Mouse (Mus musculus): Measurements from ENCODE around the gene Gdpd5.

Gdpd5 gene

DNA sequence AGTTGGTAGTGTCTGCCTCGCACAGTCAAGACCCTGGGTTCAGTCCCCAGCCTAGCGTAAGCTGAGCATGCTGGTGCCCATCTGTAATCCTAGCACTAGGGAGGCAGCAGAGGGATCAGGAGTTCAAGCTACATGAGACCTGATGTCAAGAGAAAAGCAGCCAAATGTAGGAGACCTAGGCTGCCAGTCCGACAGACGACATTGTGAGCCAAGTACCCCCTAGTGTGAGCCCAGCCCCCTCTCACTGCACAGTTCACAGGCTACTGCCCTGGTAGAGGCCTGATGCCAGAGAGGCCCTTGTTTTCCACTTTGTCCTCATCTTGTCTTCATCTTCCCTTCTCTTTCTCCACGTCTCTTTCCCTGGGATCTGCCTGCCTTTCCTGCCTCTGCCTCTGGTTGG is 66.1 kb downstream of the Gdpd5 start:
- no peak for DNase-seq

DNA sequence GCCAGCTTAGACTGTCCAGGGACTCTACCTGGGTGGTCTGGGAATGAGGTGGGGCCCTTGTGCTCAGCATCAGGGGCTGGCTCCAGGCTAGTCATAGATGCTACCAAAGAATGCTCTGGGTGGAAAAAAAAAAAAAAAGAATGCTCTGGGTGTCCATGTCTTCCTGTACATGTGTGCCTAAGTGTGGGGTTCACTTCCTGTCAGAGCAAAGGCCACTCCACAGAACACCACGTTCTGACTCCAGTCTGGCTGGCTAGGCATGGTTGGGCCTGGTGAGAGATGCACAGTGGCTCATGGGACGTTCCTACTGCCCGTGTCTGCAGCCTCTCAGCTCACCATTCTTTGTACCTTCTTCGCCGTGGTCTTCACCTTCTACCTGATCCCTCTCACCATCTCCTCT is 67.4 kb downstream of the Gdpd5 start:
- no peak for DNase-seq

DNA sequence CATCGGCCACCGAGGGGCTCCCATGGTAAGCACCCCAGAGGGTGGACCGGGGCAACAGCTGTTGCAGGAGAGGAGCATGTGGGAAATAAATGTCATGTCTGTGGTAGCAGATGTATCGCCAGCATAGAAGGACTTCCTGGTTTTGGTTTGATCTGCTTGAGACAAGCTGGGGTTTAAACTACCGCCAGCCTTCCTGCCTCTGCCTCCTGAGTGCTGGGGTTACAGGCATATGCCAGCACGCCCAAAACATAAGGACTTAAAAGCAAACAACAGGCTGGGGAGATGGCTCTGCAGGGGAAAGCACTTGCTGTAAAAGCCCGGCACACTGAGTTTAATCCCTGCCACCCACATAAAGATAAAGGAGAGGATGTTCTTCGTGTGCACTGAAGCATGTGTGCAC is 67.8 kb downstream of the Gdpd5 start:
- DNase-seq, result no peak

DNA sequence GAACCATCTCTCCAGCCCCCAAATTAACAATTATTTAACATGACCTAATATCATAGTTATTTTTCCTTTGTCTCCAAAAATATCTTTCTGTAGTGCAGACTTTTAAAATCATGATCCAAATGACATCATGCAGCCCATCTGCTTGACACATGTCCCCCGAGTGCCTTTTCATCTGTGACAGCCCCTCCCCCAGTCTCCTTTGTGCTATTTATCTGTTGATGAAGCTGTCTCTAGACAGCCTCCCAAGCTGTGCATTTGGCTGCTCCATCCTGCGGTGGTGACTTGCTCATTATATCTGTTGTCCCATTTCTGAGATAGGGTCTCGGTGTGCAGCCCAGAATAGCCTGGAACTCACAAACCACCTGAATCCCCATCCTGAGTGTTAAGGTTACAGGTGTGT is 68.5 kb downstream of the Gdpd5 start:
- no peak for DNase-seq

DNA sequence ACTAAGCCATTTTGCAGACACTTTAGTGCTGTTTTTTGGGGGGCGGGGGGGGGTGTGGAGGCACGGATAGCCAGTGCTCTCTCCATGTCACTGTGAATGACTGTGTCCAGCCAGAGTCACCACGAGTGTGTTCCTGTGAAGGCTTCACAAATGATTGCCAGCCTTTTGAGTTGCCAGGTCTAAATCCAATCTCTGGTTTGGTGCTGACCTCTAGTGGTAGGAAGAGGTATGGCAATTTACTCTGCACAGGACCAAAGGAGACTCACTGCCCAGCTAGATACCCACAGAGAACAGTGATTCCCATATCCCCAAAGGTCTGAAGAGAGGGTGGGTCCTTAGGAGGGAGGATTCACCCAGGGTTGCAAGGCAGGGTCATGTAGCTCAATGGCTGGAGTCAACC is 69.5 kb downstream of the Gdpd5 start:
- peak; percentile 70 for DNase-seq

DNA sequence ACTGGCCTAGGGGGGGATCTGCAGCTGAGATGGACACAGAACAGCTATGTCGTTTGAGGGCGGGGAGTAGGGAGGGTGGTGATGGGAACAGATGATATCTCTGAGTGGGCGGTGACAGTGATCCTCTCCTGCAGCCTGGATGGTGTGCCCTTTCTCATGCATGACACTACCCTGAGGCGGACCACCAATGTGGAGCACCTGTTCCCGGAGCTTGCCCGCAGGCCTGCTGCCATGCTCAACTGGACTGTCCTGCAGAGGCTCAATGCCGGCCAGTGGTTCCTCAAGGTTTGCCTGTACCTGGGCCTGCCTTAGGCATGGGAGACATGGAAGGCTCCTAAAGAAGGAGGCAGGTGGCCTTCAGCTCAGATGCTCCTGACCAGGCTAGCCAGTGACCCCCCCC is 71.6 kb downstream of the Gdpd5 start:
- no peak for DNase-seq

DNA sequence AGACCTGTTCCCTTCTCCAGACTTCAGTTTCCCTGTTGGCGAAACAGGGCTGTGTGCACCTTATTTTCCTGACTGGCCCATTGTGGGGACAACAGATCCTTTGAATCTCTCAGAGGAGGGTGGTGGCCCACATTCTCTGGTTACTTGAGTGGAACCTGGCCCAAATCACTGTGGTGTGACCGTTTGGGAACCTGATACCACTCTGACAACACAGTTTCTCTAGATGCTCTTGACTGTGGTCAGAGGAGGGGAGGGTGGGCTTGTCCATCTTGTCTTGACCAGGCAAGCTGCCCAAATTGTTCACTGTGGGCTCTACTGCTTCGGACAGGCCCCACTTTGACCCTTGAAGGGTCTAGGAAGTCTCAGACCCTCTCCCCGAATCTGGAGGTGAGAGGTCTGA is 72.8 kb downstream of the Gdpd5 start:
- no peak for DNase-seq

DNA sequence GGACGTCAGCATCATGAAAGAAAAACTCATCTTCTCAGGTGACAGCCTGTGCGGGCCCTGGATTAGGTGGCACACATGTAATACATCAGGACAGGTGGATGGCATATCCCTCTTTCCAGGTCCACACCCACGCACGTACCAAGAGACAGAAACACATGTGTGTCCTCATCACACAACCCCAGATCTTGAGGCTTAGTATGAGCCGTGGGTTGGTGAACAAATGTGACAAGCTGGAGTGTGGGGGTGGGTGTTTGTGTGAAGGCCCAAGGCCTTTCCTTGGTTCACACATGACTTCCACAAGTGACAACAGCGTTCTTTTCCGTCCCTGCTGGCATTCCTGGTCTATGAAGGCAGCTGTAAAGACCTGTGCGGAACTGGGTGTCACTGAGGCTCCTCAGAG is 77.6 kb downstream of the Gdpd5 start:
- peak; percentile 56 for DNase-seq

DNA sequence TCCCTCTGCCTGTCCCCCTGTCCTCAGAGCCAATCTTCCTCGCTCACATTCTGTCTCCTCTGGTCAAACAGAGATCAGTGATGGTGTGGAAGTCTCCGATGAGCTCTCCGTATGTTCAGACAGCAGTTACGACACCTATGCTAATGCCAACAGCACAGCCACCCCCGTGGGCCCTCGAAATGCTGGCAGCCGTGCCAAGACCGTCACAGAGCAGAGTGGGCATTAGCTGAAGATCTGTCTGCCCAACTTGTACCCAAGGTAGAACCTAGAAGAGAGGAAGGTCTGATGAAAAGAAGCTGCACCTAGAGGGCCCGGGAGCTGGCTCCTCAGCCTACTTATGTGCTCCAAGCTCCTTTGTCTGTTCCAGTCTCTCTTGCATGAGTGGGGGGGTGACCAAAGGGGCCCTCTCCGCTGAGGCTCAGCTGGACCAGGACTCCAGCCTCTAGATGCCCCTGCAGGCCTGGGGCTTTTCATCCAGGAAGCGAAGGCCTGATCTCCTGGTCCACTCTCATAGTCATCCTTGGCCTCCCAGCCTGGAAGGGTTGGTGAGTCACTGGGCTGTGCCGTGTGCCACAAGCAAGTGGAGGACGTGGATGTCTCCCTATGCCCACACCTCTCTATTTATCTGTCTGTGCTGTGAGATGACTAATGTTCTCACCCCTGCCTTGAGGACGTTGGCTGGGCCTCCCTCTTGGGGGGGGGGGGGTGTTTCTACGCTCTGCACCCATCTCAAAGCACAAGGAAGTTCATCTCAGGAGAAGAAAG is 78.9 kb downstream of the Gdpd5 start:
- DNase-seq, result peak; percentile 61

DNA sequence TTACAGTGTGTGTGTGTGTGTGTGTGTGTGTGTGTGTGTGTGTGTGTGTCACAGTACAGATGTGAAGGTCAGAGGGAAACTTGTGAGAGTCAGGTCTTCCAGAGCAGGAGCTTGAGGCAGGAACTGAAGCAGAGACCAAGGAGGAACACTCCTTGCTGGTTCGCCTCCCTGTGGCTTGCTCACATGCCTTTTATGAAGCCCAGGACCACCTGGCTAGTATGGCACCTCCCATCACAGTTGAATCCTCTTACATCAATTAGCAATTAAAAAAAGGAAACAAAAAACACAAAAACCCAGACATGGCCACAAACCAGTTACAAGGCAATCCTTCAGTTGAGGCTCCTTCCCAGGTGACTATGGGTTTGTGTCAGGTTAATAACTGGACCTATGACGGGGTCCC is 81.9 kb downstream of the Gdpd5 start:
- no peak for DNase-seq

DNA sequence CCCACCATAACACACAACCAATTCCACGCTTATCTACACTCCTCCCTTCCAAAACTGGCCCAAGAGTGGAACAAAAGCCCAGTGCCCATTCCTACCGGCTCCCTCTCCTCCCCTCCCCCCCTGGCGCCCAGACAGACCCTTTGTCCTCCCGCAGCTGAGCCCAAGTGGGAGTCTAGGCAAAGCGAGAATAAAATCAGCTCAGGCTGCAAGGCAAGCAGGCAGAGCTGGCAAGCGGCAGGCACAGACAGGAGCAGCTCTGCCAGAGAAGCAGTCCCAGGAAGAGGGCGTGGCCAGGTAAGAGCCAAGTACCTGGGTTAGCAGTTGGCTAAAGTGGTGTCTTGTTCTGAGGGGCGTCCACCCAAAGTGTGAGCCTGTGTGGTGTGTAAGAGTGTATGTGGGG is 84.6 kb downstream of the Gdpd5 start, which contains the start of gene Klhl35:
Gene Klhl35 (plus strand): TSS at position 194 of the 400 bp plus-strand sequence.
- DNase-seq, result no peak

DNA sequence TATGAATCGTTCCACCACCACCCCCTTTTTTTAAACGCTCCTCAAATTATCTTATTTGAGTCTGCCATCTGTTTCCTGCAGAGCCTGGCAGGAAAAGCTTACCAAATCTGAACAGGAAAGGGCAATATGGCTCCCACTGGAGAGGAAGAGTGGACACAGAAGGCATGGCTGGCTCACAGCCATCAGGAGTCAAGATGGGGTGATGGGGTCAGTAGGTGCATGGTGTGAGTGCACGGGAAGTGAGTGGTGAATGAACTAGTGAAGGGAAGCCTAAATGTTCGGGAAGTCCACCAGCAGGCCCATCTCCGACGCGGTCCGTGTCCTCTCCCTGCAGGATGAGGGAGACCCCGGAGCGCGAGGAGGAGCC is 86.7 kb downstream of the Gdpd5 start:
- DNase-seq, result no peak

DNA sequence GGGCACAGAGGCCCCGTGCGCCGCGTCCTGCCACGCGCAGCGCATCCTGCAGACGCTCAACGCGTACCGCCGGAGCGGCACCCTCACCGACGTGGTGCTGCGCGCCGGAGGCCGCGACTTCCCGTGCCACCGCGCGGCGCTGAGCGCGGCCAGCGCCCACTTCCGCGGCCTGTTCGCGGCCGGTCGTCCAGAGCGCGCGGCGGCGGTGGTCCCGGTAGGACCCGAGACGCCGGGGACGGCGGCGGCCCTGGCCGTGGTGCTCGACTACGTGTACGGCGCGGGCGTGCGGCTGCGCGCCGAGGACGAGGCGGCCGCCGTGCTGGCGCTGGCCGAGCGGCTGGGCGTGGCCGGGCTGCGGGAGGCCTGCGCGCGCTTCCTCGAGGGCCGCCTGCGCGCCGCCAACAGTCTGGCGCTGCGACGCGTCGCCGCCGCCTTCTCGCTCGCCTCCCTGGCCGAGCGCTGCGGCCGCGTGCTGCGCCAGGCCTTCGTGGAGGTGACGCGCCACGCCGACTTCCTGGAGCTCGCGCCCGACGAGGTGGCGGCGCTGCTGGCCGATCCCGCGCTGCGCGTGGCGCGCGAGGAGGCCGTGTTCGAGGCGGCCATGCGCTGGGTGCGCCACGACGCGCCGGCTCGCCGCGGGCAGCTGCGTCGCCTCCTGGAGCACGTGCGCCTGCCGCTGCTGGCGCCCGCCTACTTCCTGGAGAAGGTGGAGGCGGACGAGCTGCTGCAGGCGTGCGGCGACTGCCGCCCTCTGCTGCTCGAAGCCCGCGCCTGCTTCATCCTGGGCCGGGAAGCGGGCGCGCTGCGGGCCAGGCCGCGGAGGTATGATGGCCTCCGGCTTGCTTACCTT is 87.3 kb downstream of the Gdpd5 start:
- DNase-seq, result peak; percentile 80

DNA sequence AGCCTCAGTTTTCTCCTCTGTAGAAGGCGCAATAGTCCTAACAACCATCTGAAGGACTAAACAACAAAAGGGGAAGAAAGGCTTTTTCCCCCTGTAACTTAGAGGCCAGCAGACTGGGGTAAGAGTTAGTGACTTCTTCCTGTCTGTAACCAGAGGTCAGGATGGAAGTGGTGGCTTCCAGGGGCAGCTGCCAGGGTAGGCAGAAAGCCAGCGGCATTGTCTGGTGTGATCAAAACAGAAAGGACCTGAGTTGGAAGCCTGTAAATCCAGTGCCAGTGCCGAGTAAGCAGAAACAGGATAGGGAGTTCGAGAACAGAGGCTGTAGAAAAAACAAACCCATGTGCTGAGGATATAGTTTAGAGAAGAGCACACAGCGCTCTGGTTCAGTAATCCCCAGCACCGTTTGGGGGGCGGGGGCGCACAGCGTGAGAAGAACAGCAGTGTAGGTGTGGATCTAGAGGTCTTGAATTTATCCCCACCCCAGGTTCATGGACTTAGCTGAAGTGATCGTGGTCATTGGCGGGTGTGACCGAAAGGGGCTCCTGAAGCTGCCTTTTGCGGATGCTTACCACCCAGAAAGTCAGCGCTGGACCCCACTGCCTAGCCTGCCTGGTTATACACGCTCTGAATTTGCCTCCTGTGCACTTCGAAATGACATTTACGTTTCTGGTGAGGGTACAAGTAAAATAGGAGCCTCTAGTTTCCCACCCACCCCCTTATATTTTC is 88.6 kb downstream of the Gdpd5 start:
- no peak for DNase-seq

DNA sequence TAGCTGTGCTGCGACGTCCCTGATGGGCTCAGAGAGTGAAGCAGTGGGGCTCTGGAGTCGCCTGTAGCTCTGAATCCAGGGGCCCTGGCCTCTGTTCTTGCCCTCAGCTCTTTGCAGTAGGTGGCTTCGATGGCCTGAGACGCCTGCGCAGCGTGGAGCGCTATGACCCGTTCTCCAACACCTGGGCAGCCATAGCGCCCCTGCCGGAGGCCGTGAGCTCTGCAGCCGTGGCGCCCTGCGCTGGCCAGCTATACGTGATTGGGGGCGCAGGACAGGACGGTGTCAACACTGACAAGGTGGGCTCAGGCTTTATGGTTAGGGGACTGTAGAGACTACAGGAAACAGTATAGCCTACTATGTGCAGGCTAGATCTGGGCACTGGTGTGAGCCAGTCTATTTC is 90.4 kb downstream of the Gdpd5 start:
- DNase-seq, result no peak

DNA sequence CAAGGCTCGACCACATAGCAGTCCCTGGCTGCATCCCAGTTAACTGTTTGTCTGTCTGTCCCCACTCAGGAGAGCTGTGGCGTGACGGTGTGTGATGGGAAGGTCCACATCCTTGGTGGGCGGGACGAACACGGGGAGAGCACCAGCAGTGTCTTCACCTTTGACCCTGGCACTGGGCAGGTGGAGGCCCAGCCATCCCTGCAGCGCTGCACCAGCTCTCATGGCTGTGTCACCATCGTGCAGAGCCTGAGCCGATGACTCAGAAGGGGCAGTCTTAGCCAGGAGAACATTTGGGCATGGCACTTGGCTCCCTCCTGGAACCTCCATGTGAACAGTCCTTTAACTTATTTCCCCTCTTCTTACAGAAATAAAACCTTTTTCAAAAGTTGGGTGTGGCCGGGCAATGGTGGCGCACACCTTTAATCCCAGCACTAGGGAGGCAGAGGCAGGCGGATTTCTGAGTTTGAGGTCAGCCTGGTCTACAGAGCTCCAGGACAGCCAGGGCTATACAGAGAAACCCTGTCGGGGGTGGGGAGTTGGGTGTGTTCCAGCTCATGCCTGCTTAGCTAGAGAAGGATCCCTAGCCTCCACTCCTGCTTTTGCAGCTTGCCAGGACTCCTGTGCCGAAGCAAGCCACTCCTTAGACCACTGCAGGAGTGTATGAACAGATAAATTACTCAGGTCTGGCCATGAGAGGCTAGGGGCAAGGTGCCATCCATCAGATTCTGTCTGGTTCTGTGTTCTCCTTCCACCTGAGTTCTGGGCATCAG is 92.6 kb downstream of the Gdpd5 start:
- DNase-seq, result no peak

DNA sequence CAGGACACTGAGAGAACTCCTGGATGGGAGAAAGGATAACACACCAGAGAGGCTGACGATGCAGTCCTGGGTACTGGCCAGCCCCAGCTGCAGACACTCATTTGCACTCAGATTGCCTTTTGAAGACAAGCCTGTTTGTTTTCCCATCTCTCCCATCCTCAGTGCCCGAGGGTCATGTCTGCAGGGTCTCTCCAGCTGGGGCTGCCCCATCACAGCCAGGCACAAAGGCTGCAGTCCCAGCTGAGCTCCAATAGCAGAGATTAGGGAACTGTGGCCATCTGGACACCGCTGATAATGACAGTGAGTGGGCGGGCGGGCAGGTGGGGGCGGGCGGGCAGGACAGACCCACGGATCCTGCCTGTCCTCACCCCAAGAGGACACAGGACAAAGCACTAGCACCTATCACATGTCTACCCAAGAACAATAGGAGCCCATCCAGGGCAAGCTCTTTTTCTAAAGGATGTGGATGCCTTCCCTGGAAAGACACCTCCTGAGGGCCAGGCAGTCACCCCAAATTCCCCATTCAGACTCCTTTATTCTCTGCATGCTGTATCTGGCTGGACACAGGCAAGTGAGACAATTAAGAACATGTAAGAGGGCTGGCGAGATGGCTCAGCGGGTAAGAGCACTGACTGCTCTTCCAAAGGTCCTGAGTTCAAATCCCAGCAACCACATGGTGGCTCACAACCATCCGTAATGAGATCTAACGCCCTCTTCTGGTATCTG is 93.8 kb downstream of the Gdpd5 start:
- DNase-seq, result no peak

DNA sequence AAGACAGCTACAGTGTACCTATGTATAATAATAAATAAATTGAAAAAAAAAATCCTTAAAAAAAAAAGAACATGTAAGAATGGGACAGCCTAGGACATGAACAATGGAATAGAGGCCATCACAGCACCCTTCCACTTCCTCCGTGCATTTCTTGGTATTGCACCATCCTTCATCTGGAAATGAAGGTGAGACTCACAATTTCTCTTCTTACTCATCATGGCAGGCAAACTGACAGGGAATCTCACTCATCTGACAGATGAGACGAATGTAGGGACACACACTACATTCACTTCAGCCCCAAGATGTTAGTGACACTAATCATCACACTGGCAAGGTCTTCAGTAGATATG is 94.3 kb downstream of the Gdpd5 start:
- DNase-seq, result no peak

DNA sequence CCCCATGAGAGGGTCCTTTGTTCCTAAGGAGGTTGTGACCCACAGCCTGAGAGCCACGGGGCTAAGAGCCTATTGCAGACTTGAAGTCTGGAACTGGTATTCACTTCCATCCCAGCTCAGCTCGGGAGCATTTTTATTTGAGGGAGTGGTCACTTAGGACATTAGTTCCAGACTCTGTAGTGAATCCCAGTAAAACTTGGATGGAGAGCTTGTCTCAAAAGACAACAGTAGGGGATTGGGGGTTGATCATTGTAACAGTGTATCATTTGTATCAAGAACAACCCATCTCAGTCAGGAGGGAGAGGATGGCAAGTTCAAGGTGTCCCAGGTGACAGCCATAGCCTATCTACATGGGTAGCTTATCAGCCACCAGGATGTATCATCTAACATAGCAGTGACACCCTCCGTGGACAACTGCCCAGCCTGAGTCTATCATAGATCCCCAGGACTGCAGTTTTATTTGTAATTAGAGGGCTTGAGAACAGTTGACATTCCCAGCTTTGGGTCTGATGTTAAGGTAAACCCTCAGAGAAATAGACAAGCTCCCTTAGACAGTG is 95.4 kb downstream of the Gdpd5 start:
- DNase-seq, result no peak

DNA sequence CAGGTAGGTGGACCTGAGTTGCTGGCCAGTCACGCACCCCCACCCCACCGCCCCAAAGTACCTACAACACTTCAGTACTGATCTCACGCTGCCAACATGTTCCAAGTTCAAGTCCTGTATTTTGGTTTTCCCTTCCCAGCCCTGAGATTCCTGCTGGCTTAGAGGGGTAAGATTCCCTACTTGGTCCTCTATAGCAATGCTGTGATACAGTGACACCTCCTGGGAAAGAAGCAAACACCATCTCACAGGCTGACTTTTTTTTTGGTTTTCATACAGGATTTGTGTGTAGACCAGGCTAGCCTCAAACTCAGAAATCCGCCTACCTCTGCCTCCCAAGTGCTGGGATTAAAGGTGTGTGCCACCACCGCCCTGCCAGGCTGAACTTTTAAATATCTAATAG is 96.0 kb downstream of the Gdpd5 start:
- DNase-seq, result no peak

DNA sequence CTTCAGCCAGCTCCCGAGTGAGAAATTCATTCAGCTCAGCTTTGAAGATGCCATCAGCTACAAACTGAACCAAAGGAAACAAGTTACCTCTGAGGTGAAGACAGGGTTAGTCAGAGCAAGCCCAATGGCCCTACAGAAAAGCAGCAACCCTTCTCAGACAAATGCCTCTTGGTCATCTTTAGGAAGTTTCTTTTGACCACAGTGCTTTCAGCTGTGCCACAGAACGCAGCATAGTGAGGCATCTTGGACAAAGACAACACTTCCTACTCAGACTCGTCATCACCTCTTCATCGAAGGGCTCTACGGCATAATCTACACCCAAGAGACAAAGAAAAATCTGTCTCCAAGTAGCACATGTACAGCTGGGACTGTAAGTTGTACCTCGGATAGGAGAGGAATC is 101.4 kb downstream of the Gdpd5 start:
- DNase-seq, result no peak
